Mouse (Mus musculus): ENCODE results near the gene Enox2.

Enox2 gene

DNA sequence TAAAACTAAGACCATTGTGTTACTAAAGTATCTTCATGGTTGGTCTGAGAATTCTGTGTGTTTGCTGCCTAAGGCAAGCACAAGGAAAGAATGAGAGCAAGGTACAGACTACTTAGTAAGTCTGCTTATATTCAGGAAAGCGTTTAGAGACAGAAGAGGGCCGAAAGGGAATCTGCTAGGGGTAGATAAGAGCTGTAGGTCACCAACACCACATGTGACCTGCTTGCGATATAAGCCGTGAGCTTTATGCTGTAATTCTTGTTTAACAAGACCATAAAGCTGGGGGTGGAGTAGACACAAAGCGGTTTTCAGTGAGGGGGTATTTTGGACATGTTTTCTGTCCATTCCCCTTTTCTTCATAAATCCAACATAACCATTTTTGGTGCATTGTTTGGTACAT is 302.4 kb downstream of the Enox2 start:
- DNase-seq, result no peak

DNA sequence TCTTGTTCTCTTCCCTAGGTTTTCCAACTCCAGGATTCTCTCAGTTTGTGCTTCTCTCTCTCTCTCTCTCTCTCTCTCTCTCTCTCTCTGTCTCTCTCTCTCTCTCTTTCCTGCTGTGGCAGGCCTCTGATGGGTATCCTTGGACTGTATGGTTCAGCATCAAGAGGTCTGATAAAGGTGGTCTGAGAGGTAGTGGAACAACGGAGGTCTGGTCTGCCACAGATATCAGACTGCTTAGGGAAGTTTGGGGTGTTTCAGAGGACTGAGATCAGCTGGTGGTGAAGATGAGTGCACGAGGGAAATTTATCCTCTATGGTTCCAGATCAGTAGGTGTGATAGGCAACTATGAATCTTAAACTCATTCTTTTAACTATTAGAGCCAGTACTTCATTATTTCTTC is 303.6 kb downstream of the Enox2 start:
- DNase-seq, result no peak
